Mouse (Mus musculus) CH12.LX (cell line): ENCODE measurements around the gene Zbtb22. TPM values are rescaled to one million over a fixed set of nuclear protein-coding genes. Genes with fewer than 3 reads are reported as not detected.

Experiments used
- DNase-seq: peaks from one replicate; pipeline ENCODE4 v3.0.0-alpha.2; 2013; ENCODE audit errors: extremely low read depth
- H3K27ac ChIP-seq: 2 replicates; pipeline ENCODE4 v1.5.1; 2012; ENCODE audit warnings: low read depth, mild to moderate bottlenecking, control low read depth, moderate library complexity; ENCODE audit not compliant: insufficient read depth
- H3K27me3 ChIP-seq: replicated peaks from 2 replicates; pipeline ENCODE3; 2012; ENCODE audit warnings: inconsistent platforms
- H3K36me3 ChIP-seq, 2 experiments: replicated peaks in 1 of 2; 2 replicates each; pipeline versions ENCODE3 to v1.6.1; 2012; ENCODE audit warnings: inconsistent platforms in 1 of 2, low read length in 1 of 2, mild to moderate bottlenecking in 1 of 2, mixed read lengths in 1 of 2, moderate library complexity in 1 of 2; ENCODE audit not compliant: control insufficient read depth in 1 of 2, insufficient read depth in 1 of 2
- H3K4me1 ChIP-seq, 2 experiments: 2 replicates each; pipeline ENCODE4 v1.6.1; 2012; ENCODE audit warnings: inconsistent platforms in 1 of 2, moderate library complexity in 1 of 2; ENCODE audit not compliant: insufficient read depth in 2 of 2, control insufficient read depth in 1 of 2
- H3K4me2 ChIP-seq: 2 replicates; pipeline ENCODE4 v1.6.1; 2012; ENCODE audit warnings: low read depth, mild to moderate bottlenecking, control low read depth; ENCODE audit not compliant: poor library complexity, insufficient read depth, severe bottlenecking
- H3K4me3 ChIP-seq, 3 experiments: fragments of 150-350 bp in 1 of 3; sonication (generic) in 1 of 3; replicated peaks in 1 of 3; 2 replicates each; pipeline versions ENCODE3 to v1.5.1; 2011 to 2012; ENCODE audit warnings: low read depth in 2 of 3, low read length in 2 of 3, mild to moderate bottlenecking in 2 of 3, moderate library complexity in 2 of 3, control low read depth in 1 of 3, improper control_type of control experiment in 1 of 3, inconsistent platforms in 1 of 3, mixed read lengths in 1 of 3; ENCODE audit not compliant: poor library complexity in 1 of 3
- H3K79me2 ChIP-seq: replicated peaks from 2 replicates; pipeline ENCODE4 v1.6.1; 2012; ENCODE audit warnings: mild to moderate bottlenecking, moderate library complexity; ENCODE audit not compliant: control insufficient read depth, poor library complexity, insufficient read depth, severe bottlenecking; ENCODE audit errors: extremely low read depth
- H3K9ac ChIP-seq: 2 replicates; pipeline ENCODE4 v1.6.1; 2012; ENCODE audit warnings: low read depth, mild to moderate bottlenecking, control low read depth, moderate library complexity; ENCODE audit not compliant: insufficient read depth
- H3K9me3 ChIP-seq: replicated peaks from 2 replicates; pipeline ENCODE3; 2012; ENCODE audit warnings: low read length, inconsistent platforms, mixed read lengths
- CHD2 ChIP-seq: IDR thresholded peaks from 2 replicates; pipeline ENCODE4 v1.6.1; 2011; ENCODE audit warnings: low read length, improper control_type of control experiment
- CTCF ChIP-seq, 2 experiments: IDR thresholded peaks in 1 of 2; conservative IDR thresholded peaks in 1 of 2; 2 replicates each; pipeline ENCODE4 v1.5.1; 2011 to 2012; ENCODE audit warnings: low read depth in 2 of 2, low read length in 2 of 2, improper control_type of control experiment in 1 of 2, inconsistent platforms in 1 of 2, mild to moderate bottlenecking in 1 of 2, moderate library complexity in 1 of 2
- E2F4 ChIP-seq: IDR thresholded peaks from 2 replicates; pipeline ENCODE4 v1.6.1; 2011; ENCODE audit warnings: low read depth, low read length, improper control_type of control experiment; ENCODE audit not compliant: insufficient replicate concordance
- ELF1 ChIP-seq: IDR thresholded peaks from 2 replicates; pipeline ENCODE4 v1.6.1; 2014; ENCODE audit warnings: low read depth, mild to moderate bottlenecking, inconsistent platforms, low read length, improper control_type of control experiment
- EP300 ChIP-seq: IDR thresholded peaks from 2 replicates; pipeline ENCODE4 v1.6.1; 2011; ENCODE audit warnings: low read length, improper control_type of control experiment
- GABPA ChIP-seq: IDR thresholded peaks from 2 replicates; pipeline ENCODE4 v1.6.1; 2012; ENCODE audit warnings: low read depth, low read length, improper control_type of control experiment, inconsistent platforms; ENCODE audit not compliant: insufficient replicate concordance
- JUND ChIP-seq: conservative IDR thresholded peaks from 2 replicates; pipeline ENCODE4 v1.6.1; 2011; ENCODE audit warnings: low read depth, low read length, improper control_type of control experiment
- KAT2A ChIP-seq: IDR thresholded peaks from 2 replicates; pipeline ENCODE4 v1.6.1; 2012; ENCODE audit warnings: low read length, improper control_type of control experiment, inconsistent platforms; ENCODE audit not compliant: insufficient replicate concordance
- MAFK ChIP-seq: IDR thresholded peaks from 2 replicates; pipeline ENCODE4 v1.6.1; 2011; ENCODE audit warnings: low read length, improper control_type of control experiment; ENCODE audit not compliant: insufficient replicate concordance
- MAX ChIP-seq: IDR thresholded peaks from 2 replicates; pipeline ENCODE4 v1.6.1; 2011; ENCODE audit warnings: low read length, improper control_type of control experiment
- MXI1 ChIP-seq: IDR thresholded peaks from 2 replicates; pipeline ENCODE4 v1.6.1; 2011; ENCODE audit warnings: mild to moderate bottlenecking, low read depth, low read length, improper control_type of control experiment
- MYC ChIP-seq: IDR thresholded peaks from 2 replicates; pipeline ENCODE4 v1.6.1; 2011; ENCODE audit warnings: low read depth, mild to moderate bottlenecking, improper control_type of control experiment, low read length
- NELFE ChIP-seq: IDR thresholded peaks from 2 replicates; pipeline ENCODE4 v1.6.1; 2011; ENCODE audit warnings: low read depth, low read length, improper control_type of control experiment
- POLR2AphosphoS2 ChIP-seq: IDR thresholded peaks from 2 replicates; pipeline ENCODE4 v1.6.1; 2011; ENCODE audit warnings: low read depth, low read length, improper control_type of control experiment
- RAD21 ChIP-seq: IDR thresholded peaks from 2 replicates; pipeline ENCODE4 v1.6.1; 2011; ENCODE audit warnings: low read depth, mild to moderate bottlenecking, low read length, improper control_type of control experiment, moderate library complexity
- RCOR1 ChIP-seq: conservative IDR thresholded peaks from 2 replicates; pipeline ENCODE4 v1.6.1; 2012; ENCODE audit warnings: low read depth, mild to moderate bottlenecking, inconsistent platforms, low read length, improper control_type of control experiment
- SIN3A ChIP-seq: IDR thresholded peaks from 2 replicates; pipeline ENCODE4 v1.6.1; 2012; ENCODE audit warnings: low read length, improper control_type of control experiment, inconsistent platforms
- SMC3 ChIP-seq: IDR thresholded peaks from 2 replicates; pipeline ENCODE4 v1.6.1; 2011; ENCODE audit warnings: low read depth, low read length, improper control_type of control experiment
- TBP ChIP-seq: conservative IDR thresholded peaks from 2 replicates; pipeline ENCODE4 v1.6.1; 2011; ENCODE audit warnings: low read depth, low read length, improper control_type of control experiment
- TCF12 ChIP-seq: IDR thresholded peaks from 2 replicates; pipeline ENCODE4 v1.6.1; 2014; ENCODE audit warnings: low read depth, mild to moderate bottlenecking, inconsistent platforms, low read length, improper control_type of control experiment
- UBTF ChIP-seq: IDR thresholded peaks from 2 replicates; pipeline ENCODE4 v1.6.1; 2012; ENCODE audit warnings: low read depth, mild to moderate bottlenecking, inconsistent platforms, low read length, improper control_type of control experiment, moderate library complexity
- USF1 ChIP-seq: IDR thresholded peaks from 2 replicates; pipeline ENCODE4 v1.6.1; 2014; ENCODE audit warnings: low read depth, mild to moderate bottlenecking, inconsistent platforms, low read length, improper control_type of control experiment
- USF2 ChIP-seq: conservative IDR thresholded peaks from 2 replicates; pipeline ENCODE4 v1.6.1; 2011; ENCODE audit warnings: low read depth, low read length, improper control_type of control experiment
- ZC3H11A ChIP-seq: IDR thresholded peaks from 2 replicates; pipeline ENCODE4 v1.6.1; 2012; ENCODE audit warnings: low read depth, mild to moderate bottlenecking, inconsistent platforms, low read length, improper control_type of control experiment
- ZKSCAN1 ChIP-seq: IDR thresholded peaks from 2 replicates; pipeline ENCODE4 v1.6.1; 2012; ENCODE audit warnings: low read depth, inconsistent platforms, low read length, improper control_type of control experiment, borderline replicate concordance
- dilution Hi-C: fragments of 300-500 bp; cut with MboI; formaldehyde crosslinking; loops from 2 replicates; pipeline ENCODE4 v1.14.3; 2020; ENCODE audit warnings: low sequenced_read_pairs; ENCODE audit not compliant: extremely low pct_unique_long_range_greater_than_20kb, extremely low pct_ligation_motif_present
- in situ Hi-C: fragments of 300-500 bp; cut with MboI; formaldehyde crosslinking; loops from 3 replicates; pipeline ENCODE4 v1.14.3; 2019; ENCODE audit warnings: low sequenced_read_pairs, low pct_ligation_motif_present, low pct_unique_long_range_greater_than_20kb, mixed read lengths
- polyA plus RNA-seq: library from polyadenylated mRNA; unstranded; fragments of >175 nt; gene quantifications from 2 replicates; pipeline ENCODE4 v1.2.1, GENCODE M21; 2012; ENCODE audit warnings: low read depth; ENCODE audit not compliant: insufficient read length
- total RNA-seq, 2 experiments: library from RNA; depleted of rRNA; stranded (reverse); fragments of 300-350 nt in 1 of 2; fragments of >200 nt in 1 of 2; gene quantifications; 2 replicates each; pipeline ENCODE4 v1.2.3; 2012 to 2014

The Zbtb22 gene
- total and polyA plus RNA-seq, 3 experiments, result 11.7 to 23.5 (median 20.3) TPM

- Histone ChIP-seq H3K79me2 (peaks cover 26% of the 10 kb centered on the region), H3K9me3 (peaks cover 6% of the 10 kb centered on the region), H3K36me3 (peaks cover 41 to 60% of the 10 kb centered on the region in 2 experiments), H3K9ac (peak overlapping the region; percentile 11; the same call in 1 of the 2 replicates), H3K27ac (peak overlapping the region; percentile 66), H3K27me3 (no peaks in the 10 kb centered on the region), H3K4me2 (peak overlapping the region; percentile 65), H3K4me1 (peaks cover 32 to 55% of the 10 kb centered on the region in 2 experiments), H3K4me3 (peak overlapping the region; percentile 71 to 99 (median 83))
- TF ChIP-seq JUND (no peak), MAX (0 out of 2 replicates have a peak, but pooled peaks have one; percentile 14), E2F4 (no peak), MXI1 (no peak), ZC3H11A (no peak), RAD21 (no peak), SIN3A (no peak), ELF1 (no peak), MAFK (no peak), SMC3 (no peak), MYC (no peak), POLR2AphosphoS2 (0 out of 2 replicates have a peak, but pooled peaks have one; percentile 38), EP300 (no peak), CTCF (conservative IDR thresholded peaks at IDR 0.05 in 1 of 2, IDR thresholded peaks at IDR 0.05 in 1 of 2; ENCODE audit: low read depth in 2 of 2, low read length in 2 of 2) (no peak)
- dilution Hi-C loops (no loop called here), in situ Hi-C loops (no loop called here)
- DNase-seq, result peak; percentile 34
Measured at GRCm38 (mm10) chr17:33918293-33919203, 2.8 kb downstream of the Zbtb22 start.

DNA sequence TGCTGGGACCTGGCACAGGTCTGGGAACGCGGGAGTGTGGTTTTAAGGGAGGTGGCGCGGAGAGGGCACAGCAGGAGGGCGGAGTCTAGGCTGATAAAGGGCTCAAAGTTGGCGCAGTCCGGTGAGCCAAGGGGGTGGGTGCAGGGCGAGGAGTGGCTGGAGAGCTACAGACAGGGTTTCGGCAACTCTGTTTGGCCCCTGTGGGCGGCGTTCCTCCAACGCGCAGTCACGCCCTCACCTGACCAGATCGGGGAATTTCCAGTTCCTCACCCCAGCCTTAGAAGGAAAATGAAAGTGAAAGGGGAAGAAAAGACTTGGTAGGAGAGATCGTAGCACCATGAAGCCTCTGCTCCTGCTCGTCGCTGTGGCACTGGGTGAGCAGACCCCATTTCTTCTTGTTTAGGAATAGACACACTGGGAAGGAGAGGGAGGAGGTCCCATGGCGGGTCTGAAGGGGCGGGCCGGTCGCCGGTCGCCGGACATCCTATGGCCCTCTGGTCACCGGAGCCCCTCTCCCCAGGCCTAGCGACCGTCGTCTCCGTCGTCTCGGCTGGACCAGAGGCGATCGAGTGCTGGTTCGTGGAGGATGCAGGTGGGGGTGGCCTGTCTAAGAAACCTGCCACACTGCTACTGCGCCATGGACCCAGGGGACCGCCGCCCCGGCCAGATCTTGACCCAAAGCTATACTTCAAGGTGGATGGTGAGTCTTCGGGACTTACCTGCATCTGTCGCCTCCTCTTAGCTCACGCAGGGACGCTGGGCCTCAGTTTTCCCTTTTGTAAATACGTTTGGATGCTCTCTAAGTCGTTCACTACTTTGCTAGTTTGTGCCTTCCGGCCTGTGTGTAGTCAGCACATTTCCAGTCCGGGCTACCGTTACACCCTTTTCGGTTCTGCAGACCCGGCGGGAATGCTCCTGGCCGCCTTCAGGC, 3.9 kb downstream of the Zbtb22 start:
- H3K4me2 ChIP-seq, result peak overlapping the region; percentile 85
- in situ Hi-C loops (no loop called here), dilution Hi-C loops (no loop called here)
- peak overlapping the region; percentile 81 for H3K9ac ChIP-seq
- peaks cover 22% of the 10 kb centered on the region for H3K79me2 ChIP-seq
- H3K27ac ChIP-seq, result peak overlapping the region; percentile 93
- H3K9me3 ChIP-seq, result peaks cover 10% of the 10 kb centered on the region
- peaks cover 32 to 47% of the 10 kb centered on the region in 2 experiments for H3K4me1 ChIP-seq
- H3K36me3 ChIP-seq, result peaks cover 40 to 60% of the 10 kb centered on the region in 2 experiments
- peak overlapping the region; percentile 71 to 99 (median 83) for H3K4me3 ChIP-seq
- no peaks in the 10 kb centered on the region for H3K27me3 ChIP-seq
- DNase-seq, result peak; percentile 96
- TF ChIP-seq RCOR1 (no peak; the same call in 1 of the 2 replicates), MAX (peak; percentile 55; the same call in 1 of the 2 replicates), GABPA (no peak), NELFE (peak; percentile 76), TBP (peak; percentile 71; the same call in 1 of the 2 replicates), KAT2A (no peak), MYC (no peak; the same call in 1 of the 2 replicates), POLR2AphosphoS2 (no peak), UBTF (no peak), EP300 (peak; percentile 62), CTCF (conservative IDR thresholded peaks at IDR 0.05 in 1 of 2, IDR thresholded peaks at IDR 0.05 in 1 of 2; ENCODE audit: low read depth in 2 of 2, low read length in 2 of 2) (peak in 1 of 2 experiments; percentile 49; a peak in 2 of 4 replicates), ZC3H11A (no peak), USF1 (peak; percentile 55), MAFK (peak; percentile 27; the same call in 1 of the 2 replicates), ZKSCAN1 (no peak), USF2 (peak; percentile 32), CHD2 (peak; percentile 45), TCF12 (peak; percentile 75; the same call in 1 of the 2 replicates), MXI1 (peak; percentile 17; the same call in 1 of the 2 replicates), ELF1 (peak; percentile 53)
